Mouse (Mus musculus): ENCODE data around the gene Gm49366. TPM values are rescaled to one million over a fixed set of nuclear protein-coding genes. Genes with fewer than 3 reads are reported as not detected.
"Not testable (repeated sequence)": the region's sequence is repeated elsewhere in the genome, so short reads cannot be mapped to it uniquely, and the experiment has no call there.

Gene Gm49366
- polyA plus RNA-seq, 1 experiment = not detected

- H3K4me3 ChIP-seq (replicated peaks; ENCODE audit: extremely low read depth, low read depth, low read length) = no peak overlapping the region
- TF ChIP-seq CTCF (IDR thresholded peaks at IDR 0.05; ENCODE audit: insufficient read depth, low read length) (peak; percentile 91), POLR2A (IDR thresholded peaks at IDR 0.05; ENCODE audit: borderline replicate concordance, extremely low read depth, low read depth, low read length) (no peak)
- DNase-seq = peak; percentile 67
- 46% methylated on average over 4 of the region's 4 CpGs for WGBS
- no peaks in the 10 kb centered on the region for H3K4me1 ChIP-seq (ENCODE audit: control insufficient read depth, insufficient read depth, low read length)
These were observed 7.9 kb upstream of the Gm49366 start for GRCm38 (mm10) chr12:84030659-84031332.

- TF ChIP-seq POLR2A (IDR thresholded peaks at IDR 0.05; ENCODE audit: borderline replicate concordance, extremely low read depth, low read depth, low read length) (no peak), CTCF (IDR thresholded peaks at IDR 0.05; ENCODE audit: insufficient read depth, low read length) (no peak)
- DNase-seq = no peak
- H3K4me1 ChIP-seq (ENCODE audit: control insufficient read depth, insufficient read depth, low read length) = no peaks in the 10 kb centered on the region
- H3K4me3 ChIP-seq (replicated peaks; ENCODE audit: extremely low read depth, low read depth, low read length) = no peak overlapping the region
- WGBS = 89% methylated on average over 4 of the region's 4 CpGs
These were observed 5.9 kb upstream of the Gm49366 start for GRCm38 (mm10) chr12:84032854-84033253.

GRCm38 (mm10) chr12:84033302-84033701, 5.4 kb upstream of the Gm49366 start:
- not testable (repeated sequence) for DNase-seq; H3K4me3 ChIP-seq (replicated peaks; ENCODE audit: extremely low read depth, low read depth, low read length); H3K4me1 ChIP-seq (ENCODE audit: control insufficient read depth, insufficient read depth, low read length)
- 76% methylated on average over 2 of the region's 2 CpGs for WGBS

- Histone ChIP-seq H3K4me3 (replicated peaks; ENCODE audit: extremely low read depth, low read depth, low read length) (no peak overlapping the region), H3K4me1 (ENCODE audit: control insufficient read depth, insufficient read depth, low read length) (peaks cover 3% of the 10 kb centered on the region; the same call in 1 of the 2 replicates)
- no peak for DNase-seq
- WGBS = 32% methylated on average over 4 of the region's 4 CpGs
- TF ChIP-seq CTCF (IDR thresholded peaks at IDR 0.05; ENCODE audit: insufficient read depth, low read length) = no peak
- no peak for TF ChIP-seq POLR2A (IDR thresholded peaks at IDR 0.05; ENCODE audit: borderline replicate concordance, extremely low read depth, low read depth, low read length)
These were observed 4.6 kb upstream of the Gm49366 start for GRCm38 (mm10) chr12:84034108-84034507.

GRCm38 (mm10) chr12:84038241-84038640, 494 bp upstream of the Gm49366 start, which contains the start of gene Acot4:
Gene Acot4, plus strand, starts transcription at chr12:84038379.
- DNase-seq = peak; percentile 25
- not testable (repeated sequence) for H3K4me1 ChIP-seq (ENCODE audit: control insufficient read depth, insufficient read depth, low read length)
- 5% methylated on average over 32 of the region's 32 CpGs for WGBS

GRCm38 (mm10) chr12:84042248-84042647, 3.5 kb downstream of the Gm49366 start:
- TF ChIP-seq POLR2A (IDR thresholded peaks at IDR 0.05; ENCODE audit: borderline replicate concordance, extremely low read depth, low read depth, low read length) = no peak
- TF ChIP-seq CTCF (IDR thresholded peaks at IDR 0.05; ENCODE audit: insufficient read depth, low read length) = no peak
- no peak for DNase-seq
- H3K4me3 ChIP-seq (replicated peaks; ENCODE audit: extremely low read depth, low read depth, low read length) = no peak overlapping the region
- 78% methylated on average over 5 of the region's 5 CpGs for WGBS
- H3K4me1 ChIP-seq (ENCODE audit: control insufficient read depth, insufficient read depth, low read length) = peaks cover 3% of the 10 kb centered on the region; the same call in 1 of the 2 replicates

More at GRCm38 (mm10) chr12:84038241-84038640, 494 bp upstream of the Gm49366 start, which contains the start of gene Acot4:
- H3K4me3 ChIP-seq (replicated peaks; ENCODE audit: extremely low read depth, low read depth, low read length) = peak within 1 kb of the TSS; percentile 55

GRCm38 (mm10) chr12:84044045-84044444, 5.3 kb downstream of the Gm49366 start:
- TF ChIP-seq CTCF (IDR thresholded peaks at IDR 0.05; ENCODE audit: insufficient read depth, low read length) (no peak), POLR2A (IDR thresholded peaks at IDR 0.05; ENCODE audit: borderline replicate concordance, extremely low read depth, low read depth, low read length) (no peak)
- H3K4me3 ChIP-seq (replicated peaks; ENCODE audit: extremely low read depth, low read depth, low read length) = no peak overlapping the region
- no peak for DNase-seq
- H3K4me1 ChIP-seq (ENCODE audit: control insufficient read depth, insufficient read depth, low read length) = no peaks in the 10 kb centered on the region
- WGBS = 77% methylated on average over 2 of the region's 2 CpGs

GRCm38 (mm10) chr12:84046906-84047305, 8.2 kb downstream of the Gm49366 start:
- Histone ChIP-seq H3K4me1 (ENCODE audit: control insufficient read depth, insufficient read depth, low read length) (no peaks in the 10 kb centered on the region), H3K4me3 (replicated peaks; ENCODE audit: extremely low read depth, low read depth, low read length) (no peak overlapping the region)
- TF ChIP-seq POLR2A (IDR thresholded peaks at IDR 0.05; ENCODE audit: borderline replicate concordance, extremely low read depth, low read depth, low read length) = no peak
- TF ChIP-seq CTCF (IDR thresholded peaks at IDR 0.05; ENCODE audit: insufficient read depth, low read length) = no peak
- WGBS = 94% methylated on average over 1 of the region's 1 CpGs
- no peak for DNase-seq

- DNase-seq = not testable (repeated sequence)
- 87% methylated on average over 5 of the region's 5 CpGs for WGBS
These were observed 12.0 kb downstream of the Gm49366 start for GRCm38 (mm10) chr12:84050744-84051143.

GRCm38 (mm10) chr12:84051937-84052474, 13.3 kb downstream of the Gm49366 start, which contains the start of gene Acot3:
Gene Acot3, plus strand, starts transcription at chr12:84052144.
- no peak for DNase-seq
- TF ChIP-seq CTCF (IDR thresholded peaks at IDR 0.05; ENCODE audit: insufficient read depth, low read length) (no peak), POLR2A (IDR thresholded peaks at IDR 0.05; ENCODE audit: borderline replicate concordance, extremely low read depth, low read depth, low read length) (no peak)
- H3K4me1 ChIP-seq (ENCODE audit: control insufficient read depth, insufficient read depth, low read length) = no peaks in the 10 kb centered on the region
- H3K4me3 ChIP-seq (replicated peaks; ENCODE audit: extremely low read depth, low read depth, low read length) = no peak within 1 kb of the TSS
- 78% methylated on average over 5 of the region's 5 CpGs for WGBS

More at GRCm38 (mm10) chr12:84050744-84051143, 12.0 kb downstream of the Gm49366 start:
- not testable (repeated sequence) for H3K4me1 ChIP-seq (ENCODE audit: control insufficient read depth, insufficient read depth, low read length); H3K4me3 ChIP-seq (replicated peaks; ENCODE audit: extremely low read depth, low read depth, low read length)

Measured in lung, adult 2 months (tissue).